Mouse (Mus musculus): ENCODE data around the gene Mpi.

- TF ChIP-seq CTCF (IDR thresholded peaks at IDR 0.05; ENCODE audit: extremely low read depth, insufficient read depth, low read length) (no peak), POLR2A (IDR thresholded peaks at IDR 0.05; ENCODE audit: extremely low read depth, insufficient read depth, low read length) (no peak)
These were observed 7.0 kb upstream of the Mpi start for GRCm38 (mm10) chr9:57559568-57559967.

All from cortical plate, adult 2 months (tissue).